Mouse (Mus musculus) monocyte, adult 2 months (primary cell): ENCODE measurements around the gene Rrp36.

ENCODE experiments used
- DNase-seq, 2 experiments: peaks; one replicate each; pipeline ENCODE4 v3.0.0; 2022; ENCODE audit warnings: low spot score in 2 of 2, low read depth in 1 of 2

The Rrp36 gene

GRCm38 (mm10) chr17:46618394-46618768, 55.8 kb downstream of the Rrp36 start:
- DNase-seq = no peak

- DNase-seq = no peak
Observed at GRCm38 (mm10) chr17:46617799-46618198, 56.4 kb downstream of the Rrp36 start.
